Mouse (Mus musculus): ENCODE measurements around the gene Fdx1l. TPM values are rescaled to one million over a fixed set of nuclear protein-coding genes. Genes with fewer than 3 reads are reported as not detected.

Gene Fdx1l
- total RNA-seq, 1 experiment from 2014 or later: 36.5 TPM

GRCm38 (mm10) chr9:21027774-21028290, 45.6 kb downstream of the Fdx1l start:
- no peak for DNase-seq

DNA sequence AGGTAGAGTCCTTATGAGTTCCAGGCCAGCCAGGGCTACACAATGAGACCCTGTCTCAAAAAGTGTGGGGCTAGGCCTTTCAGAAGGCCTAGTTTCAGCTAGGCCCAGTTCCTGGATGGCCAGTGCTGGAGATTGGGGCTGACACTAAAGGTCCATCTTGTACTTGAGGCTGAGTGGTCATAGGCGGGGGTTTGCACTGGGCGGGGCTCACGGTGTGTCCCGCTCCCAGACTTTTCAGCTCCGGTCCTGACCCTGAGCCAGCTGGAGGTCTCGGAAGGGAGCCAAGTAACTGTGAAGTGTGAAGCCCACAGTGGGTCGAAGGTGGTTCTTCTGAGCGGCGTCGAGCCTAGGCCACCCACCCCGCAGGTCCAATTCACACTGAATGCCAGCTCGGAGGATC, 46.6 kb downstream of the Fdx1l start:
- no peak for DNase-seq

DNA sequence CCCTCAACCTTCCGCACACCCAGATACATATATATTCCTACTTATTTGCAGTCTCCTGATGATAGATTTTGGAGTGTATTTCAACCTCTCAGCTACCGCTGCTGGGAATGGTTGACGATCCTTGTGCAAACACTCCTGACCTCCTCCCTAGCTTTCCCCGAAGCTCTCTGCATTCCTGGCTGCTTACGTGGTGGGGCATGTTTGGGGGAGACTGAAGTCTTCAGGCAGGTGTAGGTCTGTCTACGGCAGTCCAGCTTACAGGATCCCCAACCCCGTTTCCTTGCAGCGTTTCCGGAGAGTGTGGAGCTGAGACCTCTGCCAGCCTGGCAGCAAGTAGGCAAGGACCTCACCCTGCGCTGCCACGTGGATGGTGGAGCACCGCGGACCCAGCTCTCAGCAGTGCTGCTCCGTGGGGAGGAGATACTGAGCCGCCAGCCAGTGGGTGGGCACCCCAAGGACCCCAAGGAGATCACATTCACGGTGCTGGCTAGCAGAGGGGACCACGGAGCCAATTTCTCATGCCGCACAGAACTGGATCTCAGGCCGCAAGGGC, 48.1 kb downstream of the Fdx1l start:
- no peak for DNase-seq

DNA sequence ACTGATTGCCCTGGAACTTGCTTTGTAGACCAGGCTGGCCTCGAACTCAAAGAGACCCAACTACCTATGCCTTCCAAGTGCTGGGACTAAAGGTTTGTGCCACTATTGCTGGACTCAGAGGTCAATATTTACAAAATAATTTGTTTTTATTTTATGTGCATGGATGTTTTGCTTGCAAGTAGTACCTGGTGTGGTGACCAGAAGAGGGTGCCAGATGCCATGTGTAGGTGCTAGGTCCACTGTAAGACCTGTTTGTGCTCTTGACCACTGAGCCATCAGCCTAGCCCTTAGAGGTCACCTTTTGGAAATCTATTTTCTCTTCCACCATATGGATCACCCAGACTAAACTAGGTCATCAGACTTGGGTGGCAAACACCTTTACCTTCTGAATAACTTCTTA, 50.7 kb downstream of the Fdx1l start:
- DNase-seq: no peak

DNA sequence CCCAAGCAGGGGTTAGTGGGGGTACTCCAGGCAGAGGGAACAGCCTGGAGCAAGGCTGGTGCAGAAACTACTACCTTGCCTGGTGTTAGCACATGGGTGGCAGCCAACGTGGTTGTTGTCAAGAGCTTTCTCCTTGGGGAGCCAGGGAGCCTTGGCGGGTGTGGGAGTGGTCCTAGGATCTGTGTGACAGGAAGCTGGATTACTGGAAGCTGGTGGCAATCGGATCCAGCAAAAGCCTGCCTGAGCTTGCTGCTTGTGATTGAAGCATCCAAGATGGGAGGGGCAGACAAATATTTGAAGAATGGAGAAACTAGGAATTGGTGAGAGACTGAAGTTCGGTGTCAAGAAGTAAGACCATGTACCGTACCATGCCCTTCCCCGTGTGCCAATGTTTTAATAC, 51.1 kb downstream of the Fdx1l start:
- DNase-seq: no peak

DNA sequence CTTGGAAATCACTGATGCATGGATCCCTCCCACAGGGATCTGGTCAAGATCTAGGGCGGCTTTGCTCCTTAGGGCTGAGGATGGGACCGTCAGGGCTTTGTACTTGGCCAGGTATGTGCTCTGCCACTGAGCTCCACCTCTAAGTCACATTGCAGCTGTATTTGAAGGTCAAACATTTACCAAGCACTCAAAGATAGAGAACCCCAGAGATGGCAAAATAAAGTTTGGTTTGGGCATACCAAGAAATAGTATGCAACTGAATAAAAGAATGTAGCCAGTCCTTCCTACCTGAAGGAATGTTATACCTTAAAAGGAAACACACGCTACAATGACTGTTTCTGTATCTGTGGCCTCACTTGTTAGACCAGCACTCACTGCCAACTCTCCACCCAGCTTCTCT, 52.1 kb downstream of the Fdx1l start:
- DNase-seq: no peak

DNA sequence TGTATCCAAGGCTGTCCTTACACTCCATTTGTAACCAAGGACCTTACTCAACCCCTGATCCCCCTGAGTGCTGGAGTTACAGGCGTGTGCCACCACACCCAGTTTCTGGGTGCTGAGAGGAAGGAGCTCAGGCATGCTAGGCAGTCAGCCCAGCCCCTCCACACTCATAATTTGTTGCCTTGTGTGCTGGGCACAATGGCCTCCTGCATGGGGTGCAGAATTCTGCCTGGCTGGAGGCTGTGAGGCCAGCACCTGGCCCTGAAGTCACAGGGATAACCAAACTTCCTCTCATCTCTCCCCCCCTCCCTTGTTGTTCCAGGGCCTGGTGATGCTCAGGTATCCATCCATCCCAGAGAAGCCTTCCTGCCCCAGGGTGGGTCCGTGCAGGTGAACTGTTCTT, 54.8 kb downstream of the Fdx1l start:
- no peak for DNase-seq

Small RNAs within 50 kb of the gene (microRNA-seq; reads per million reads assigned to microRNA genes)
- gene Mir1900 (0 reads per million in 2 experiments), gene Mir7082 (0.34 to 0.36 reads per million in 2 experiments)

Other genes starting within 250 kb of the Fdx1l start
- 22.5 and 33.4 TPM in 2 replicates for gene A230050P20Rik, start 205.0 kb downstream of the Fdx1l start, total RNA-seq (2021)
- gene Angptl6, start 193.9 kb downstream of the Fdx1l start, total RNA-seq (2021): 2.9 and 3.7 TPM in 2 replicates
- 37.2 and 37.3 TPM in 2 replicates for gene Ppan, start 185.4 kb downstream of the Fdx1l start, total RNA-seq (2021)
- 143 and 150 TPM in 2 replicates for gene Eif3g, start 175.0 kb downstream of the Fdx1l start, total RNA-seq (2021)
- gene Dnmt1, start 113.7 kb downstream of the Fdx1l start, total RNA-seq (2021): 61.3 and 68.1 TPM in 2 replicates
- gene S1pr2, start 96.8 kb downstream of the Fdx1l start, total RNA-seq (2021): 16.2 and 16.9 TPM in 2 replicates
- gene Mrpl4, start 70.9 kb downstream of the Fdx1l start, total RNA-seq (2021): 113 and 122 TPM in 2 replicates
- 6.5 and 8.9 TPM in 2 replicates for gene Icam1, start 57.6 kb downstream of the Fdx1l start, total RNA-seq (2021)
- 1.6 and 1.9 TPM in 2 replicates for gene Icam4, start 44.2 kb downstream of the Fdx1l start, total RNA-seq (2021)
- 0.43 and 0.49 TPM in 2 replicates for gene Icam5, start 41.5 kb downstream of the Fdx1l start, total RNA-seq (2021)
- not detected in 2 replicates for gene Zglp1, start 6.5 kb downstream of the Fdx1l start, total RNA-seq (2021)
- 0.52 TPM in 1 of 2 replicates, not detected in the other for gene Gm49373, start 518 bp downstream of the Fdx1l start, total RNA-seq (2021)
- gene Gm38431, start 18.4 kb upstream of the Fdx1l start, total RNA-seq (2021): 2.5 and 9.4 TPM in 2 replicates
- 52.1 and 60.0 TPM in 2 replicates for gene Raver1, start 18.4 kb upstream of the Fdx1l start, total RNA-seq (2021)
- gene Tyk2, start 57.6 kb upstream of the Fdx1l start, total RNA-seq (2021): 17.7 and 22.4 TPM in 2 replicates
- 190 and 202 TPM in 2 replicates for gene Cdc37, start 76.4 kb upstream of the Fdx1l start, total RNA-seq (2021)
- 12.9 and 13.1 TPM in 2 replicates for gene Pde4a, start 92.1 kb upstream of the Fdx1l start, total RNA-seq (2021)
- 50.8 and 51.5 TPM in 2 replicates for gene Keap1, start 165.7 kb upstream of the Fdx1l start, total RNA-seq (2021)
- 0.88 and 1.3 TPM in 2 replicates for gene S1pr5, start 174.8 kb upstream of the Fdx1l start, total RNA-seq (2021)
- gene Atg4d, start 191.7 kb upstream of the Fdx1l start, total RNA-seq (2021): 37.5 and 42.2 TPM in 2 replicates
- gene Kri1, start 214.4 kb upstream of the Fdx1l start, total RNA-seq (2021): 34.7 and 48.1 TPM in 2 replicates
- 13.5 and 19.9 TPM in 2 replicates for gene Cdkn2d, start 217.8 kb upstream of the Fdx1l start, total RNA-seq (2021)
- gene Ap1m2, start 238.7 kb upstream of the Fdx1l start, total RNA-seq (2021): not detected in 2 replicates
- 31.8 and 46.3 TPM in 2 replicates for gene Slc44a2, start 247.1 kb upstream of the Fdx1l start, total RNA-seq (2021)

Data from adrenal gland, postnatal 25 days (tissue).